Mouse (Mus musculus): ENCODE measurements at regions not wholly inside any gene's neighbourhood (a gene's known extent, or its start where the extent isn't known, plus 50 kb on each side); places are given as distances from the start of the nearest gene placed in this dataset.

GRCm38 (mm10) chr16:29945376-29945890 lies 118.8 kb upstream of the Hes1 start:
- ATAC-seq (replicated peaks in 1 of 2; ENCODE audit: insufficient read depth in 1 of 2, low FRiP score in 2 of 2, low TSS enrichment in 1 of 2, low read depth in 1 of 2, poor library complexity in 2 of 2, severe bottlenecking in 2 of 2) = peak; percentile 87

- peak; percentile 14 to 56; a peak in 3 of 4 replicates for ATAC-seq (replicated peaks in 1 of 2; ENCODE audit: insufficient read depth in 1 of 2, low FRiP score in 2 of 2, low TSS enrichment in 1 of 2, low read depth in 1 of 2, poor library complexity in 2 of 2, severe bottlenecking in 2 of 2)
Observed at GRCm38 (mm10) chr16:29945891-29946598, 118.1 kb upstream of the Hes1 start.

GRCm38 (mm10) chr16:29946966-29947365 lies 117.2 kb upstream of the Hes1 start:
- no peak for ATAC-seq (replicated peaks in 1 of 2; ENCODE audit: insufficient read depth in 1 of 2, low FRiP score in 2 of 2, low TSS enrichment in 1 of 2, low read depth in 1 of 2, poor library complexity in 2 of 2, severe bottlenecking in 2 of 2)

- no peak for ATAC-seq (replicated peaks in 1 of 2; ENCODE audit: insufficient read depth in 1 of 2, low FRiP score in 2 of 2, low TSS enrichment in 1 of 2, low read depth in 1 of 2, poor library complexity in 2 of 2, severe bottlenecking in 2 of 2)
Observed at GRCm38 (mm10) chr16:29947670-29948069, 116.5 kb upstream of the Hes1 start.

- no peak for ATAC-seq (replicated peaks in 1 of 2; ENCODE audit: insufficient read depth in 1 of 2, low FRiP score in 2 of 2, low TSS enrichment in 1 of 2, low read depth in 1 of 2, poor library complexity in 2 of 2, severe bottlenecking in 2 of 2)
Observed at GRCm38 (mm10) chr16:29950136-29950535, 114.0 kb upstream of the Hes1 start.

- no peak for ATAC-seq (replicated peaks in 1 of 2; ENCODE audit: insufficient read depth in 1 of 2, low FRiP score in 2 of 2, low TSS enrichment in 1 of 2, low read depth in 1 of 2, poor library complexity in 2 of 2, severe bottlenecking in 2 of 2)
Observed at GRCm38 (mm10) chr16:29950791-29951190, 113.4 kb upstream of the Hes1 start.

GRCm38 (mm10) chr16:29954700-29955099 lies 109.5 kb upstream of the Hes1 start:
- no peak for ATAC-seq (replicated peaks in 1 of 2; ENCODE audit: insufficient read depth in 1 of 2, low FRiP score in 2 of 2, low TSS enrichment in 1 of 2, low read depth in 1 of 2, poor library complexity in 2 of 2, severe bottlenecking in 2 of 2)

GRCm38 (mm10) chr16:29956904-29957303 lies 107.3 kb upstream of the Hes1 start:
- ATAC-seq (replicated peaks in 1 of 2; ENCODE audit: insufficient read depth in 1 of 2, low FRiP score in 2 of 2, low TSS enrichment in 1 of 2, low read depth in 1 of 2, poor library complexity in 2 of 2, severe bottlenecking in 2 of 2) = no peak

GRCm38 (mm10) chr16:29959939-29960637 lies 104.1 kb upstream of the Hes1 start:
- no peak for ATAC-seq (replicated peaks in 1 of 2; ENCODE audit: insufficient read depth in 1 of 2, low FRiP score in 2 of 2, low TSS enrichment in 1 of 2, low read depth in 1 of 2, poor library complexity in 2 of 2, severe bottlenecking in 2 of 2)

- no peak for ATAC-seq (replicated peaks in 1 of 2; ENCODE audit: insufficient read depth in 1 of 2, low FRiP score in 2 of 2, low TSS enrichment in 1 of 2, low read depth in 1 of 2, poor library complexity in 2 of 2, severe bottlenecking in 2 of 2)
Observed at GRCm38 (mm10) chr16:29963284-29963683, 100.9 kb upstream of the Hes1 start.

- no peak for ATAC-seq (replicated peaks in 1 of 2; ENCODE audit: insufficient read depth in 1 of 2, low FRiP score in 2 of 2, low TSS enrichment in 1 of 2, low read depth in 1 of 2, poor library complexity in 2 of 2, severe bottlenecking in 2 of 2)
Observed at GRCm38 (mm10) chr16:29964563-29964962, 99.6 kb upstream of the Hes1 start.

GRCm38 (mm10) chr16:29968743-29969142 lies 95.4 kb upstream of the Hes1 start:
- ATAC-seq (replicated peaks in 1 of 2; ENCODE audit: insufficient read depth in 1 of 2, low FRiP score in 2 of 2, low TSS enrichment in 1 of 2, low read depth in 1 of 2, poor library complexity in 2 of 2, severe bottlenecking in 2 of 2) = no peak; a peak in 1 of 4 replicates

- ATAC-seq (replicated peaks in 1 of 2; ENCODE audit: insufficient read depth in 1 of 2, low FRiP score in 2 of 2, low TSS enrichment in 1 of 2, low read depth in 1 of 2, poor library complexity in 2 of 2, severe bottlenecking in 2 of 2) = no peak
Observed at GRCm38 (mm10) chr16:29972741-29973141, 91.4 kb upstream of the Hes1 start.

- ATAC-seq (replicated peaks in 1 of 2; ENCODE audit: insufficient read depth in 1 of 2, low FRiP score in 2 of 2, low TSS enrichment in 1 of 2, low read depth in 1 of 2, poor library complexity in 2 of 2, severe bottlenecking in 2 of 2) = no peak
Observed at GRCm38 (mm10) chr16:29973250-29973649, 90.9 kb upstream of the Hes1 start.

- ATAC-seq (replicated peaks in 1 of 2; ENCODE audit: insufficient read depth in 1 of 2, low FRiP score in 2 of 2, low TSS enrichment in 1 of 2, low read depth in 1 of 2, poor library complexity in 2 of 2, severe bottlenecking in 2 of 2) = no peak
Observed at GRCm38 (mm10) chr16:29975800-29976199, 88.4 kb upstream of the Hes1 start.

- ATAC-seq (replicated peaks in 1 of 2; ENCODE audit: insufficient read depth in 1 of 2, low FRiP score in 2 of 2, low TSS enrichment in 1 of 2, low read depth in 1 of 2, poor library complexity in 2 of 2, severe bottlenecking in 2 of 2) = no peak
Observed at GRCm38 (mm10) chr16:29977011-29977410, 87.2 kb upstream of the Hes1 start.

GRCm38 (mm10) chr16:29977711-29978110 lies 86.5 kb upstream of the Hes1 start:
- ATAC-seq (replicated peaks in 1 of 2; ENCODE audit: insufficient read depth in 1 of 2, low FRiP score in 2 of 2, low TSS enrichment in 1 of 2, low read depth in 1 of 2, poor library complexity in 2 of 2, severe bottlenecking in 2 of 2) = peak in 1 of 2 experiments; percentile 15; a peak in 1 of 4 replicates

GRCm38 (mm10) chr16:29979066-29979465 lies 85.1 kb upstream of the Hes1 start:
- no peak for ATAC-seq (replicated peaks in 1 of 2; ENCODE audit: insufficient read depth in 1 of 2, low FRiP score in 2 of 2, low TSS enrichment in 1 of 2, low read depth in 1 of 2, poor library complexity in 2 of 2, severe bottlenecking in 2 of 2)

Measured in hematopoietic stem cell, adult 5-6 weeks (primary cell).